Mouse (Mus musculus) liver, postnatal 0 days (tissue): ENCODE results near the gene 4933428G20Rik. TPM values are rescaled to one million over a fixed set of nuclear protein-coding genes. Genes with fewer than 3 reads are reported as not detected.

Experiments used
- ATAC-seq: fragments of 200-750 bp; cut with Nextera tagmentation; 2 replicates; pipeline ENCODE4 v1.8.0; 2017; ENCODE audit warnings: mild to moderate bottlenecking, moderate library complexity
- DNase-seq: peaks from one replicate; pipeline ENCODE4 v3.0.0-alpha.2; 2016
- H3K27ac ChIP-seq: fragments of 300-500 bp; sonication (generic); 2 replicates; pipeline ENCODE4 v1.5.1; 2014; ENCODE audit warnings: antibody characterized with exemption, moderate library complexity, mild to moderate bottlenecking, low read depth
- H3K27me3 ChIP-seq: fragments of 300-500 bp; sonication (generic); 2 replicates; pipeline ENCODE4 v1.6.1; 2014; ENCODE audit warnings: low read length, control low read depth, mixed read lengths; ENCODE audit not compliant: insufficient read depth
- H3K36me3 ChIP-seq: fragments of 300-500 bp; sonication (generic); replicated peaks from 2 replicates; pipeline ENCODE4 v1.6.1; 2014; ENCODE audit warnings: mild to moderate bottlenecking, control low read depth, low read length, moderate library complexity, mixed read lengths; ENCODE audit not compliant: insufficient read depth
- H3K4me1 ChIP-seq: fragments of 300-500 bp; sonication (generic); 2 replicates; pipeline ENCODE4 v1.6.1; 2014; ENCODE audit warnings: antibody characterized with exemption, mild to moderate bottlenecking, control low read depth; ENCODE audit not compliant: insufficient read depth
- H3K4me2 ChIP-seq: fragments of 300-500 bp; sonication (generic); 2 replicates; pipeline ENCODE4 v1.6.1; 2014; ENCODE audit warnings: low read depth, mild to moderate bottlenecking, low read length, moderate library complexity, mixed read lengths
- H3K4me3 ChIP-seq: fragments of 300-500 bp; sonication (generic); 2 replicates; pipeline ENCODE4 v1.5.1; 2014; ENCODE audit warnings: low read depth, low read length
- H3K9ac ChIP-seq: fragments of 300-500 bp; sonication (generic); replicated peaks from 2 replicates; pipeline ENCODE4 v1.6.1; 2014; ENCODE audit warnings: mild to moderate bottlenecking, moderate library complexity
- H3K9me3 ChIP-seq: fragments of 300-500 bp; sonication (generic); 2 replicates; pipeline ENCODE4 v1.6.1; 2016; ENCODE audit warnings: mild to moderate bottlenecking, control low read depth, low read length, mixed read lengths
- CTCF ChIP-seq: sonication (generic); IDR thresholded peaks from 2 replicates; pipeline ENCODE4 v1.5.1; 2016; ENCODE audit warnings: antibody characterized with exemption, low read depth
- EP300 ChIP-seq: IDR thresholded peaks from 2 replicates; pipeline ENCODE4 v1.6.1; 2016; ENCODE audit warnings: antibody characterized with exemption, low read depth, mild to moderate bottlenecking
- WGBS: fragments of 180-500 bp; shearing (Covaris S2); extraction: QIAGEN DNeasy Blood & Tissue Kit; methylation state at CpG from one replicate; pipeline ENCODE4 v1.1.7; 2014; ENCODE audit not compliant: insufficient replicate concordance; 5-methylcytosine and 5-hydroxymethylcytosine counted together
- polyA plus RNA-seq: library from polyadenylated mRNA; unstranded; fragments of >200 nt; fragmentation: Nextera tagmentation; extraction: Ambion mirVana; gene quantifications from 2 replicates; pipeline ENCODE4 v1.2.1, GENCODE M21; 2015

Gene 4933428G20Rik
- polyA plus RNA-seq, 1 experiment from 2014 or later, result 0.25 TPM

DNA sequence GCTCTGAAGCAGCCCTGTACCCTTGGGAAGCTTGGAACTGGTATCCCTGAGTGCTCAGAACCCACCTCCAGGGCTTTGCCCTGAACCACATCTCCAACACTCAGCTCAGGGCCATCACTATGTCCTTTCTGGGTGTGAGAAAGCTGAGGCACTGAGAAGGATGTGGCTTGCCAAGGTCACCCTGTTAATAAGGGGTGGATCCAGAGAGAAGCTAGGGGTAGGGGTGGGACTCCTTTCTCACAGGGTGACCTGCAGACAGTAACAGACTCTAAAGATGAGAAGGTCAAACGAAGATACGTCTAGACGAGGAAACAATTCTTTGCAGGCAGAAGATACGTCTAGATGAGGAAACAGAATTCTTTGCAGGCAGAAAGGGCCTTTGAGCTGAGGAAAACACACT, 2.7 kb upstream of the 4933428G20Rik start:
- DNase-seq, result no peak
- Histone ChIP-seq H3K9ac (no peak overlapping the region), H3K36me3 (peaks cover 20% of the 10 kb centered on the region), H3K27me3 (no peaks in the 10 kb centered on the region), H3K9me3 (no peaks in the 10 kb centered on the region), H3K4me2 (no peak overlapping the region), H3K4me1 (no peaks in the 10 kb centered on the region), H3K4me3 (no peak overlapping the region), H3K27ac (no peak overlapping the region)
- WGBS, result 65% methylated on average over 4 of the region's 4 CpGs
- ATAC-seq, result no peak
- TF ChIP-seq EP300, result no peak
- TF ChIP-seq CTCF, result no peak

- Histone ChIP-seq H3K4me3 (no peak overlapping the region), H3K36me3 (peaks cover 22% of the 10 kb centered on the region), H3K27me3 (no peaks in the 10 kb centered on the region), H3K4me1 (no peaks in the 10 kb centered on the region), H3K9ac (no peak overlapping the region), H3K27ac (no peak overlapping the region), H3K9me3 (no peaks in the 10 kb centered on the region), H3K4me2 (no peak overlapping the region)
- ATAC-seq, result 0 out of 2 replicates have a peak, but pooled peaks have one; percentile 10
- DNase-seq, result no peak
- WGBS, result 69% methylated on average over 9 of the region's 9 CpGs
- TF ChIP-seq EP300 (no peak), CTCF (no peak)
Observed at GRCm38 (mm10) chr11:97502383-97502782, 2.2 kb upstream of the 4933428G20Rik start.

- ATAC-seq, result no peak
- peaks cover 31% of the 10 kb centered on the region for H3K36me3 ChIP-seq
Observed at GRCm38 (mm10) chr11:97500720-97501448, 744 bp upstream of the 4933428G20Rik start.

DNA sequence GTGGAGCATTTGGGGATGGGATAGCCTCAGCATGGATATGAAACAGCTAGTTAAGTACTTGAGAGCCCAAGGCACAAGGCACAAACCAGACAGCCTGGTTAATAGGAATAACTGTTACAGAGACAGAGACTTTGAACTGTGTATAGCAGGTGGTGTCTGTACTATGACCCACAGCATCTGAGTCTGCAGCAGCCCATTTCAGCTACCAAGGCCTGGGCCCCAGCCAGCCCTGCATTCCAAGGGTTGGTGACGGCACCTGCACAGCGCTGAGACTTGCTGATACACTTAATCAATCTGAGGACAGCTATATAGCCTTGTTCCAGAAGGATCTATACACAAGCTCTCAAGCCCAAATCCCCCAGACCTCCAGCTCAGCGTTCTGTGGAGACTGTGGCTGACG, 2.6 kb downstream of the 4933428G20Rik start:
- H3K9me3 ChIP-seq, result no peaks in the 10 kb centered on the region
- H3K4me3 ChIP-seq, result no peak overlapping the region
- 93% methylated on average over 4 of the region's 4 CpGs for WGBS
- DNase-seq (no peak), ATAC-seq (no peak)
- no peak overlapping the region for H3K27ac ChIP-seq
- H3K4me1 ChIP-seq, result no peaks in the 10 kb centered on the region
- H3K4me2 ChIP-seq, result no peak overlapping the region
- no peak for TF ChIP-seq CTCF
- H3K36me3 ChIP-seq, result peaks cover 51% of the 10 kb centered on the region
- H3K27me3 ChIP-seq, result no peaks in the 10 kb centered on the region
- H3K9ac ChIP-seq, result no peak overlapping the region

More at GRCm38 (mm10) chr11:97500720-97501448, 744 bp upstream of the 4933428G20Rik start:
- Histone ChIP-seq H3K4me2 (no peak overlapping the region), H3K9me3 (no peaks in the 10 kb centered on the region), H3K4me1 (no peaks in the 10 kb centered on the region), H3K27ac (no peak overlapping the region), H3K27me3 (no peaks in the 10 kb centered on the region), H3K4me3 (no peak overlapping the region), H3K9ac (no peak overlapping the region)
- DNase-seq, result no peak
- TF ChIP-seq CTCF, result no peak
- no peak for TF ChIP-seq EP300
- 81% methylated on average over 50 of the region's 51 CpGs for WGBS

DNA sequence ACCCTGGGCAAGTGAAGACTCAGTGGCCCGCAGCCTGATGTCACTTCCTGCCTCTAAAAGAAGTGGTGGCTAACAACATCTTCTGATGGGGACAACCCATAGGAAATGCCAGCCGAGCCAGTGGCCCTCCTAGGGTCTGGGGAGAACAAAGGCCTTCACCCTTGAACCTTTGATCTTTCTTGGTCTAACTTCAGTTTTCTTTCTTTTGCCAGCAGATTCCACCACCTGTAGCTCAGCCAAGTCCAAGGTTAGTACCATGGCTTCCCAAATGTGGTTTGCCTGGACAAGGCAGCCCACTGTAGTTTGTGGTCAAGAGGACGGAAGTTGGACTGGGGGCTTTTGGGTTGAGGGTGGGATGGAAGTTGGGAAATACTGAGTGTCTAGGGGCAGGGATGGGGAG, 7.3 kb downstream of the 4933428G20Rik start:
- WGBS, result 93% methylated on average over 3 of the region's 3 CpGs
- peaks cover 64% of the 10 kb centered on the region for H3K36me3 ChIP-seq

DNA sequence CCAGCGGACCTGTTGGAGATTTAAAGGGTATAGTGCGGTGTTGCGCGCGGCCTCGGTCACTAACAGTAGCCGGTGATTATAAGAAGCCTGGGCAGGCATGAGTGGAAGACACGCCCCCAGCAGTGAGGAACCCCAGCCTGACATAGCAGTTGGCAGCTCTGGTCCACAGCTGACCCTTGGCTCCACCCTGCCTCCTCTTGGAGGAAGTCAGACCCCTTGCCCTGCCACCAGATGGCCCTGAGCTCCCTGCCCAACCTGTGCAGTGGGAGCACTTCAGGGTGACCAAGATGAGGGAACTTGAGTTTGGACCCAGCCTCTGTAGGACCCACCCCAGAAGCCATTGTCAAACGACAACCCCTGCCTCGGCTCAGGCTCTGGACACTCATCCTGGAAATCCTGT, 8.5 kb downstream of the 4933428G20Rik start:
- 0 out of 2 replicates have a peak, but pooled peaks have one; percentile 8 for TF ChIP-seq CTCF
- no peak for TF ChIP-seq EP300
- peaks cover 66% of the 10 kb centered on the region for H3K36me3 ChIP-seq
- no peaks in the 10 kb centered on the region for H3K27me3 ChIP-seq
- WGBS, result 92% methylated on average over 10 of the region's 10 CpGs
- no peak overlapping the region for H3K9ac ChIP-seq
- no peak overlapping the region for H3K4me3 ChIP-seq
- H3K4me1 ChIP-seq, result no peaks in the 10 kb centered on the region
- no peak for ATAC-seq
- H3K27ac ChIP-seq, result no peak overlapping the region
- H3K9me3 ChIP-seq, result no peaks in the 10 kb centered on the region
- DNase-seq, result no peak
- no peak overlapping the region for H3K4me2 ChIP-seq

More for the DNA sequence above, 7.3 kb downstream of the 4933428G20Rik start:
- Histone ChIP-seq H3K4me2 (no peak overlapping the region), H3K27me3 (no peaks in the 10 kb centered on the region), H3K9me3 (no peaks in the 10 kb centered on the region), H3K9ac (no peak overlapping the region), H3K27ac (no peak overlapping the region), H3K4me3 (no peak overlapping the region), H3K4me1 (no peaks in the 10 kb centered on the region)
- no peak for TF ChIP-seq EP300
- TF ChIP-seq CTCF, result no peak
- no peak for ATAC-seq
- no peak for DNase-seq
